Mouse (Mus musculus) erythroblast, adult 5-6 weeks (primary cell): ENCODE measurements around the gene Emp1. TPM values are rescaled to one million over a fixed set of nuclear protein-coding genes. Genes with fewer than 3 reads are reported as not detected.

ENCODE experiments used
- ATAC-seq: replicated peaks from 2 replicates; pipeline ENCODE4 v1.8.0; 2016; ENCODE audit warnings: moderate number of reproducible peaks, mild to moderate bottlenecking, moderate TSS enrichment, inconsistent platforms; ENCODE audit not compliant: poor library complexity, low FRiP score, severe bottlenecking
- total RNA-seq, 2 experiments: library from RNA; stranded (forward) in 1 of 2; stranded (reverse) in 1 of 2; fragments of 150-400 nt in 1 of 2; fragments of 200-764, 138-1000 nt in 1 of 2; gene quantifications; 2 replicates each; pipeline versions ENCODE4 v1.2.3 to v1.2.4; 2015 to 2017; ENCODE audit warnings: low replicate concordance in 2 of 2

Gene Emp1
- total RNA-seq (2015; ENCODE audit: low replicate concordance) (0.42 and 2.3 TPM in 2 replicates), total RNA-seq (2017; ENCODE audit: low replicate concordance) (2.1 TPM in 1 of 2 replicates, not detected in the other)

DNA sequence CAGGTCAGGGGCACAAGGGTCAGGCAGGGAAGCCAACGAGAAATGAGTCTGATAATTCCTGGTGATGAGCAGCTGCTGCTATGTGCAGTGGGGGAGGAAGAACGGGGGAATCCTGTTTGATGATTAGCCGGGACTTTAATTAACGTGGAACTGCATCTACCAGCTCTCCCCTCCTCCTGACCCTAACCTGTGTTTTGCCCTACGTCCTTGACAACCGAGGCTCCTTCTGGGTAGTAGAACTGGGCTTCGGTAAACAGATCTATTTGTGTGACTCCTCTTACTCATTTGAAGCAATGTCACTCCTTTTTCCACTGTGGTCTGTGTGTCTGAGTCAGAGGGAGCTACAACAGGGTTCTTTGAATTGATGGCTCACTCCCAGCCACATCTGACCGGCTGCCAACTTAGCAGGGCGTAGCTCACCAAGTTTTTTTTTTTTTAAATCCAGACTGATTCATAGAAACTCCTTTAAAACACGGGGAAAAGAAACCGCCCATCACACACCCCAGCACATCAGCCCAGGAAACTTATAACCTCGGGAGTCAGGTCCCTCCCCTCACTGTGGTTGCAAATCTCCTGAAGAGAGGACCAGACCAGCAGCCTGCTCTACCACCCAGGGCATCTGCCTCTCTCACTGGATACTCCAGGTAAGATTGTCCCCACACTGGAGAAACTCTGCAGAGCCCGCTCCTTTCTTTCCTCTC, at the start of gene Emp1:
Gene Emp1, plus strand, starts transcription at position 87 of the 701 bp plus-strand sequence.
- ATAC-seq = no peak

DNA sequence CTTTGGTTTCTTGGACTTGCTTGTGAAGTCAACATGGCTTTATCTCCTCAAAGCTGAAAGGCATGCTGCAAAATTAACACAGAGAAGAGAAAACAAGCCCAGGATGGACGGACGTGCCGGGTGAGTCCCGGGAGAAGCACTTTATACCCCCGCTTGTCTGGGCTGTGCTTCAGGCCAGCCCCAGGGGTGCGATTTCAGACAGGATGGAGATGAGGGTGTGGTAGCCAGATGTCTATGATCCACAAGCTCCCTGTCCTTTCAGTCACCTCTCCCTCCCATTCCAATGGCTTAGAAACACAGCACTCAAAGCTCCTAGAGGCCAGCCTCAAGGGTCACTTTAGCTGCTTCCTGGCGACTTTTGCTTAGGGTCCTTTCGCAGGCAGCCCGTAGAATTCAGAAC, 48.4 kb upstream of the Emp1 start:
- no peak for ATAC-seq

DNA sequence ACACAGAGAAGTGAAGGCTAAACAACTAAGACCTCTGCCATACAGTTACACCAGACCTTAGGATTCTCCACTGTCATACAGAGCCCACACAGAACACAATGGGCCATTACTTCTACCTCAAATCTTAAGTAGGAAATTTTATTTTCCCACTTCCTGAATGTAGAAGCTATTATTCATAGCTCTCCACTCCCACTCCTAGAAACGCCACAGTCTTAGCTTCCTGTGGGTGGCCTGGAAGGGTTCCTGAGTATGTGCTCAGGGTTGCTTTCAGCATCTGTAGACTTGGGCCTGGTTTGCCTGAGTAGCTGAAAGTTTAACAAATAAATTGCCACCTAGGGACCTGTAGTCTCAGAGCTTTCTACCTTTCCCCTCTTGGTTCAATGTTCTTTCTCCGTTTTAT, 46.2 kb upstream of the Emp1 start:
- ATAC-seq = no peak

DNA sequence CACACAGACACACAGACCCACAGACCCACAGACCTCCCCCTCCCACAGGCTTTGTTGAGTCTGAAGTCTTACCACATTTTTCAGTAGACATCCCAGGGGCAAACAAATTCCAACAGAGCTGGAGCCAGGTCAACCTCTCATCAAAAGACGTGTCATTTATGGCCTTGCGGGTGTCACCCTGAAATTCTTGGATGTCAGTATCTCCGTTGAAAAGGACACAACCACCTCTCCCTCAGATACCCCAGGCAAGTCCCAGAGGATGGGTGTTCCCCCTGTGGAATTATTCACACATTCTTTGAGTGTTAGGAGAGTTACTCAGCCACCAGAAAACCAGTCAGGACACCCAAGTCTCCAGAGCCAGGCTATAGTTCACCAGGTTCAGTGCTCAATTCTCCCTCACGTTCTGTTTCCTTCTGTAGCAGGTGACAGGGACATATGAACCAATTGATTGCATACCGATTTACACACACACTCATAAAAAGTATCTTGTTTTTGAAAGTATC, 42.9 kb upstream of the Emp1 start:
- ATAC-seq = no peak

DNA sequence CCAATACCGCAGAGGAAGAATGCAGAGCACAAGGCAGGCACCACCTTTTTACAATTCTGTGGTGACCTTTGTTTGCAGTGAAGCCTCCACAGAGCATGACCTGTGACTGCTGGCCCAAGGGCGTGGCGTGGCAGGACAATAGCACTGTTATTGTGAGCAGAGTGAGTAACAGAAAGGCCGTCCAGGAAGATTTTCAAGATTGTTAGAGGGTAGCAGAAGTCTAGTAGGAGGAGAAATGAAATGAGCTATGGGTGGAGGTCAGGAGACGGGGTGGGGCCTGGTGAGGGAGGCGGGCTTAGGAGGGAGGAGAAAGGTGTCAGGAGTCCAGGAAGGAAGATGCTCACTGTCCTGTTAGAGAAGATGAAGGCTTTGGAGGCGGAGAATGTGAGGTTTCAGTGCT, 39.6 kb upstream of the Emp1 start:
- no peak for ATAC-seq

DNA sequence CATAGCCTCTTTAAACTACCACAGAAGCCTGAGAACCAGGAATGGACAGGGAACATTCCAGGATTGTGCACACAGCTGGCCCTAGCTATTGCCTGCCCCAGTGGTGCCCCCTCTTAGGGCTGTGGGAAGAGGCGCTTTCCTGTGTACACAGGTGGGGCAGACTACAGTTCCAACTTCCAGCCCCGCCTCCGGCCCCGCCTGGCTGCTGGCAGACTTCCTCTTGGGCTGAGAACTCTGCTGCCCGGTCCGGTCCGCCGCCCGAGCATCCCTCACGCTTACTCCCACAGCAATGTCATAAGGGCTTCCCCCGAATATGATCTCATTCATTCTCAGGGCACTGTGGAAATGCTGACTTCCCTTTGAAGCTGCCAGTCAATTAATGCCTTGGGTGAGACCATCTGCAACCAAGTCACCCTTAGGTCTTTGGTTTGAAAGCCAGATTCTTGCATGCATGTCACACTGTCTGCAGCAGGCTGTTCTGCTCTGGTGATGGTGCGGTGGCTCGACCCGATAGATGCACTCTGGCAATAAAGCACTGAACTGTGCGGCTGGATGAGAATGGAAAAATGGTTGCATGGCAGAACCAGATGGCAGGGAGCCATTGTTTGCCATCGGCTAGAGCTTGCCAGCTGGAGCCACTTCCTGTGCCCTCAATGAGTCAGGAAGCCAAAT, 38.9 kb upstream of the Emp1 start:
- ATAC-seq = no peak

DNA sequence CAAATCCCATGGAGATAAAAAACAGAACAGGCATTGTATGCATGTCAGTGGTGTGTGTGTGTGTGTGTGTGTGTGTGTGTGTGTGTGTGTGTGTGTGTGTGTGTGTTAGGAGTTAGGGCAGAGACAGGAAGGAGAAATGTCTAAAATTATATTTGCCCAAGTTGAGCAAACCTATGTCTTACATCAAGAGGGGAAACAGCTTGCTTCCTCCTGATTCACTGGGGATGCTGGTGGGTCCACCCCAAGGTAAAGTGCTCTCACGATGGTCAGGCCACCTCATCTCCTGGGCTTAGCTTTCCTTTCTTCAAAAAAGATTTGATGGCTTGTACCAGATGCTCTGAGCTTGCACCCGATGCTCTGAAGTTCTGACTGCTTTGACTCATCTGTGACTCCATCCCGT, 38.2 kb upstream of the Emp1 start:
- no peak for ATAC-seq

DNA sequence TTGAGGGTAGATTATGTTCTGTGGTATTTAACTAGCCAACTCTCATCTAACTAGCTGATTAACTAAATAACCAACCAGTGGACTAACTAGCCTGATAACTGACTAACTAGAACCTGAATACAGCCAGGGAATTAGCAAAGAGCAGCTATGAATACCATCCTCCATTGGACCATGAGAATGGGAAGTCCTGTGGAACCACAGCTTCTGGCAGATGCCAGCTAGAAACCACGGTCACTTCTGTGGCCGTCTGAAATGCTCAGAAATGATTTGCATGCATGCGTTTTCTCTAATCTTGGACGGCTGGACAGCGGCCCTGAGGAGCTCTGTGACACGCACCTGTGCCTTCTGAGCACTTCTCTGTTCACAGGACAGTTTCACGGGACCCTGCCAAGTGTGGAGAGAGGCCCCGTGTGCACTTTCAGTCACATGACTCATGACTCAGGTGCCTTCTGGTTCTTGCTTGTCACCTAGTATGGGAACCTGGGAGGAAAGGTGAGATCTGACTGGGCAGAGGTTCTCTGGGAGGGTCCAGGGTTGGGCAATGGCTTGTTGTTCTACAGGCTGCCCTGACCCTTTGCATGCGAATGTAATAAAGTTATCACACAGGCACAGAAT, 37.6 kb upstream of the Emp1 start:
- ATAC-seq = no peak

DNA sequence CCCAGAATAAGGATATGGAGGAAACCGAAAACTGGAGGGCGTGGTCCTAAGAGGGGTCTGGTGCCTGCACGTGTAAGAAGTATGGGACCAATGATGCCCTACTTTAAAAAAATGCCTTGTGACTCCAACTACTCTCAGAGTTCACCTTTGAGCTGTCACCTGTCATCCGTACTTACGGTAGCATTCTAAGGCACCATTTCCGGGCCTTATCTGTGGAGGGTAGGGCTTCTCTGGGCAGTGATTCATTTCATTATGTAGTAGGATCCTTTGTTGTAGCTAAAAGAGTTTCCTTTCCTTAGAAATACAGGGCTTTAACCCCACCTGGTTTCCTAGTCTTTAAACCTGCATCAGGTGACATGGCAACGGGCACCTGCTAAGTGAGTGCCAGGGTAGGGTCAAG, 35.5 kb upstream of the Emp1 start:
- no peak for ATAC-seq

DNA sequence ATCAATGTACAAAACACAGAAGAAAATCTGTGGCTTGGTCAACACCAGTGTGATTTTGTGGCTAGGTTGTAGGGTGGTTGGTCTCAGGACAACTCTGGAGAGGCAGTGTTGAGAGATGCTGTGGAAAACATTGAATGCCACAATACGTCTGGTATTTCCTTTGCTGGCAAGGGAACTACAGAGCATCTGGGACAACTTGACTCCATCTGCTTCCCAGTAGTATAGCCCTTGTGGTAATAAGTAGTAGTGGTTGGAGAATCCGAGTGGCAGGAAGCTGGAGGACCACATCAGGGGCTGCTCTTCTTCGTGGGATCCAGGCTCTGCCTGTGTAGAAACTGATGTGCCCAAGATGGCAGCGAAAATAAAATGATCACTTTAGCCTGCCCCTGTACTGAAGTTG, 30.4 kb upstream of the Emp1 start:
- no peak for ATAC-seq

DNA sequence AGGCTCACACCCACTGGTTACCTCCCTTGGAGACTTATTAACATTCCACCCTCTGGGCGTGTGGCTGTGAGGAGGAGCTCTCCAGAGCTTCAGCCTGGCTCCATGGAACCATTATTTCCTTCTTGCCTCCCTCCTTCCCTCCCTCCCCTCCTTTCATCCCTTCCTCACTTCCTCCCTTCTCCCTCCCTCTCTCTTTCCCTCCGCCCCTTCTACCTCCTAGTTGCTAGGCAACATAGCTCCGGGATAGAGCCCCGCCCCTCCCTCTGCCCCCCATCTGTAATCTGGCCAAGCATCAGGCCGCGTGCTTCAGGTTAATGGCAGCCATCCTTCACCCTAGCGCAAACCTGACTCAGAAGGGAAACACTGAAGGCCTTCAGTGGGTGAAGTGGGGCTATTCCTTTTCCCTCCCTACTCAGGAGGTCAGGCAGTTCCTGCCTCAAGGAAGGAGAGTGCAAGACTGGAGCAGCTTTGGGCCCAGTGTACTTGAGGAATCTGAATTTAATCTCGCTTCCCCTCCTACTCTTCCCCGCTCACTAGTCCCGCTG, 29.5 kb upstream of the Emp1 start:
- no peak for ATAC-seq

DNA sequence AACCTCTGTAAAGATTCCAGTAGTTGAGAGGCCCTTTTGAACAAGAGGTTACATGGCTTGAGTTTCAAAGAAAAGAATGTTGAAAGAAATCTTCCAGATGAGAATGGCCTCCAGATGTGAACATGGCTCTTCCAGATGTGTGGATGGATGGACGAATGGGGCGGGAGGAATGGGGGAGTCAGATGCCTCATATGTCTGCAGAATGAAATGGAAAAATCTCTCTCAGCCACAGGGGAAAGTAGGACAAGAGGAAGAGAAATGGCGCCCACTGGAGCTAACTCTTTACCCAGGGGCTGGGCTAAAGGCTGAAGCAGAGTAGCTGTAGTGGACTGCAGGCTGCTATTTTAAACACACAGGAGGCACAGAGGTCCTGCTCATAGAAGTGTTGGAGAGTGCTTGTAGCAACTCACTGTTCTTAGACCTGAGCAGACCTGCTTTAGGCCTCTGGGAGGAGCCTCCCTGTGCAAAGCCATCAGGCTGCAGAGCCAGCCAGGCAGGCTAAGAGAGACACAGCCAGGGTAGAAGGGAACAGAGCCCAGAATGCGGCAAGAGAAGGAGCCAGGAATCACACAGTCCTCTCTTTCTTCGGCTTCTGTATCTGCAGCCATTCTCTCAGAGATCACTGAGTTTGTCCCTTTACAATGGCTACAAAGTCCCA, 28.2 kb upstream of the Emp1 start:
- ATAC-seq = no peak

DNA sequence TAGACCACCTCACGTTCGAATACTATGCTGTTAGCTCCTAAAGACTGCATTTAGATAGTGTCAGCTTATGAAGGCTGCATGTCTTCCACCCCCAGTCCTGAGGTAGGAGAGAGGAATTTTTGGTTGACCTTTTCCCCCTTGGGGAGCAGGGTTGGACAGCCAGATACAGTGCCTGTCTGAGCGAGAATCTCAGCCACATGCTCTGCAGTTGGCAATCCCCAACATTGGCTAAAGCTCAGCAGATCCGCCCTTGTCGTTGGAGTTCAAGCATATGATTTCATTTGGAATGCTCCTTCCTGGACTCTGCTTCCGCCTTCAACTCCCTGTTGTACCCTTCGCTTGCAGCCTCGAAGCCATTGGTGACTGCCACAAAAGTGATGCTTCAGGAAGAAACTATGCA, 26.0 kb upstream of the Emp1 start:
- ATAC-seq = no peak

DNA sequence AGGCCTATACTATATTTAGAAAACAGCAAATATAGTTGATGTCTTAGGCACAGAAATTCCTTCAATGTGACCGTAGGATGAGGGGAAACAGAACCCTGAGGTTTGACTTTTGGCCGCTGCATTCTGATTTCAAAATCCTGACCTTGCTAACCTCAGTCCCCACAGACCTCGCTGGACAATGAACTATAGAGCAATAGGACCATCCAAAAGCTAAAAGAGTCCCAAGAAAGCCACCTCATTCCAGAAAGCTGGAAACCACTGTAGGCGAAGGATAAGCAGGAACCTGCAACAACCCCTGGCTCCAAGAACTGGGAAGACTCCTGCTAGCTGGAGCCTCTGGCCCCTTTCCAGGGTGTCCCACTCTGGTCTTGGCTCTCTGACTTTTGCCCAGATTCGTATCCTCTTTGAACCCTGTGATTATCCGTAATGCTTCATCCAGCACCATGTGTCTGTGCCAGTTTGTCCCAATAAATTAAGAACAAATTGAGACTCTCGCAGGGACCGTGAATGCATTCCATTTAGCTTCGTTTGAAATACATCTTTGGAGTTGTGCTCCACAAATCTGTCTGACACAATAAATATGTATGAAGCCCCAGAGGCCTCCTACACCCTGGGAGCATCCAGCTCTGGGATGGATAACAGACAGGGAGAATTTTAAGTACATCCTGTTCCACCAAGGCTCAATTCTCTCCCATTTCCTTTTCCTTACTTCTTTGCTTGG, 21.8 kb upstream of the Emp1 start:
- ATAC-seq = no peak

DNA sequence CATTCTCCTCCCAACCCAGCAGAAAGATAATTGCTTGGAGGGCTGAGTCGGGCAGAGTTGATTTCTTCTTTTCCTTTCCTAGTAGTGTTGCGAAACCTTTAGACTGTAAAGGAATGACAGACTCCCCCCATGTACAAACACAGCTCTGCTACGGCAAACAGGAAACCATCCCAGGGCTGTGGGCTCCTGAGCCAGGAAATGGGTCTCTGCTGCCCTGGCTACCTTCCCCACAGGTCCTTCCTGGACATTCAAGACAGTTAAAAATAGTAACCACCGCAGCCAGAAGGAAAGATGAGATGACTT, 21.3 kb upstream of the Emp1 start:
- no peak for ATAC-seq

DNA sequence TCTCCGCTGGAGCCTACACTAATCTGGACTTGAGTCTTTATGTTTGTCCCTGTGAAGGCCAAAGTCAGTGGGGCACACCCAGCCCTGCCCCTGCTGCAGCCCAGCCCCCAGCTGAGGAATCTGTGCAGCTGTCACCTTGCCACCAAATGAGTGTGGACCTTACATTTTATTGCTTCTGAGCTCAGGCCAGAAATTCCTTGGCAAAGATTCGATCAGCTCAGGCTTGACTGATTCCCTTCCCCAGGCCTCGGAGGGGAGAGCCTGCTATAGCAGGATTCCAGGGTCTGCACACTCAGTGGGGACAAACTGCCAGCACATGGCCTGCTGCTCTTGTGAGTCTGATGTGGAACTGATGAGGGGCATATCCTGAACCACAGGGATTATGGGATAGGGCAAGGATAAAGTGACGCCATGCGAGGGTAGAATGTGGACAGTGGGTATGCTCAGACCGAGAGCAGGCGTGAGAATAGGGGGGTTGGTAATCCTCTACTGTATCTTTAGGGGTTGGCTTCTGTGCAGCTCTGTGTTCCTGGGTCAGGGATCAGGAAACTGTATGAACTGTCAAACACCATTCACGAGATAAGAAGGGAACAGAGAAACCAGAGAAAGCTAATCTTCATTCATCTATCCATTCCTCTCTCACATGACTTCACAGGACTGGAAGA, 10.6 kb upstream of the Emp1 start:
- no peak for ATAC-seq

DNA sequence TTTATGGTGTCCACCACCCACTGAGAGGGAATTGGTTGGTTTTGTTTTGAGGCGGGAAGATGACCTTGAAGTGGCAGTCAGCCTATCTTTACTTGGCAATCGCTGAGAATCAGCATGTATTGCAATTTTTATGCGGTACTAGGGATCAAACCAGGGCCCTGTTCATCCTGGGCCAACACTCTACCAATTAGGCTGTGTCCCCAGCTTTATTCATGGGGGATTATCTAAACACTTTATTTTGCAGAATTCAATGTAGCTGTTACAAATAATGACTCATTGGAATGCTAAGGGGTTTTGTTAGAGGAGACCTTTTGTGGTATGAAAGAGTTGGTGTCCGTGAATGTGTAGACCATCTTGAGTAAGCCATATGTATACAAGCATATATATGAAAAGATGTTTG, 9.8 kb upstream of the Emp1 start:
- no peak for ATAC-seq

DNA sequence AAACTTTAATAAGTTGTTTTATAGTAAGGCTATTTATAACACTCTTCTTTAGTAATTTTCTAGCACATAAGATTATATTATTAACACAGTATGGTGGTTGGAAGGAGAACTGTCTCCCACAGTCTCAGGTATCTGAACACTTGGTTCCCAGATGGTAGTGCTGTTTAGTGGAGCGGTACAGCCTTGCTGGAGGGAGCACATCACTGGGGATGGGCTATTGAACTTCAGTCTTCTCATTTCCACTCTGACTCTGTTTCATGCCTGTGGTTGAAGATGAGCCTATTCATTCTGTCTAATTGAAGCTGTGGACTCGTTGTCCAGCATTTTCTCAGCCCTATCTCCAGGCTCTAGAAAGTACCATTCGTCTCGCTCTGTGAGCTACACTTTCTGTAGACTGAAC, 7.4 kb upstream of the Emp1 start:
- no peak for ATAC-seq

DNA sequence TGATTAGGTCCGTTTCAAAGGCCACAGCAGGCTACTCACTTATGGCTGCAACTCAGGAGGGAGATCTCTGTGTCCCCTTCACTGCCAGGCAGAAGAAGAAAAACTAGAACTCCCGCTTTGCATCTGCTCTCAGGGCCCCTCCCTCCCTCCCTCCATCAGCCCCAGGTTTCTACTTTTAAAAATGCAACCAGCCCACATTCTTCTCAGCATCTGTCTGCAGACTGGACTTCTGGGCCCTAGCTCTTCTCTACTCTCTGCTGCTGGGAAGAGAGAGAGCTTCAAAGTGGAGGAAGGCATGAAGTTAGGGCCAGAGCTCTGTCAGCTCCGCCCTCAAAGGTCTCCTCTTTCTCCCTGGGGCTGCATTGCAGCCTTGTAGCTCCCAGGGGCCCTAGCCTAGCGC, 2.0 kb upstream of the Emp1 start:
- no peak for ATAC-seq
